Mouse (Mus musculus): ENCODE data around the gene Adipor2. TPM values are rescaled to one million over a fixed set of nuclear protein-coding genes. Genes with fewer than 3 reads are reported as not detected.

The Adipor2 gene
- polyA plus RNA-seq, 1 experiment from 2014 or later = 22.6 TPM

DNA sequence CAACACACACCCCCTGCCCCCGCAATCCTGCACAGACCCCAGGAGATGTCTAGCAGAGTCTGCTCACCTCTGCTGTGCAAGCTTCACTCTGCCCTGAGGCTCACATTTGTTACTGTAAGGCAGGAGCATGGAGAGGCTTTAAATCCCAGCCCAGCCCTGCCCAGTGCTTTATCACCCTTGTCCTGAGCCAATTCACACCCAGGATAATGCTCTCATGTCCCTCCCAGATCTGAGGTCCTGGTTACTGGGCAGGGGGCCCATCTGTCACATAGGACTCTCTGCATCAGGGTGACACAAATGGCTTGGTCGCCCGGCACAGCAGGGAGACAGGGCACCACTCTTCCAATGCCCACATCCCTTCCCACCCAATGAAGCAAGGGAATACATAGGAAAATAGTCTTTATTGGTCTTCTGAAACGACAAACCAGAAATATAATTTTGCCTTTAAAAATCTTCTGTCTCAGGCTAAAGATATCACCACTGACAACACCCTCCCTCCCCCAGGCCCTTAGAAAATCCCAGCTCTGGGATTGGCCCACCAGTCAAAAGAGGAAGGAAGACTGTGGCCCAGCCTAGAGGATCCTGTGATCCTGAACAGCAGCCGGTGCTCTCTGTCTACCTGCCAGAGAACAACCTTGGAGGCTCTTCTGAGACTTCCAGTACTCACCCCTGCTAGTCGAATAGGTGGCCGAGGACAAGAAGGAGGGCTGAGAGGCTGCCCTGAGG is 102.6 kb downstream of the Adipor2 start:
- Histone ChIP-seq H3K4me1 (ENCODE audit: control insufficient read depth, insufficient read depth, low read length) (no peaks in the 10 kb centered on the region), H3K4me3 (ENCODE audit: low read depth, low read length) (no peak overlapping the region), H3K9me3 (replicated peaks; ENCODE audit: control insufficient read depth, low read length) (no peaks in the 10 kb centered on the region), H3K36me3 (ENCODE audit: control insufficient read depth, insufficient read depth, low read length) (no peaks in the 10 kb centered on the region), H3K9ac (ENCODE audit: low read depth, low read length) (no peak overlapping the region), H3K27ac (ENCODE audit: low read depth, low read length) (no peak overlapping the region), H3K27me3 (ENCODE audit: control insufficient read depth, insufficient read depth, low read length) (0 out of 2 replicates have a peak, but pooled peaks cover 3% of the 10 kb centered on the region), H3K4me2 (no peak overlapping the region)
- WGBS (ENCODE audit: insufficient replicate concordance) = 38% methylated on average over 7 of the region's 7 CpGs
- ATAC-seq (replicated peaks; ENCODE audit: insufficient number of reproducible peaks, low FRiP score, low TSS enrichment) = no peak

DNA sequence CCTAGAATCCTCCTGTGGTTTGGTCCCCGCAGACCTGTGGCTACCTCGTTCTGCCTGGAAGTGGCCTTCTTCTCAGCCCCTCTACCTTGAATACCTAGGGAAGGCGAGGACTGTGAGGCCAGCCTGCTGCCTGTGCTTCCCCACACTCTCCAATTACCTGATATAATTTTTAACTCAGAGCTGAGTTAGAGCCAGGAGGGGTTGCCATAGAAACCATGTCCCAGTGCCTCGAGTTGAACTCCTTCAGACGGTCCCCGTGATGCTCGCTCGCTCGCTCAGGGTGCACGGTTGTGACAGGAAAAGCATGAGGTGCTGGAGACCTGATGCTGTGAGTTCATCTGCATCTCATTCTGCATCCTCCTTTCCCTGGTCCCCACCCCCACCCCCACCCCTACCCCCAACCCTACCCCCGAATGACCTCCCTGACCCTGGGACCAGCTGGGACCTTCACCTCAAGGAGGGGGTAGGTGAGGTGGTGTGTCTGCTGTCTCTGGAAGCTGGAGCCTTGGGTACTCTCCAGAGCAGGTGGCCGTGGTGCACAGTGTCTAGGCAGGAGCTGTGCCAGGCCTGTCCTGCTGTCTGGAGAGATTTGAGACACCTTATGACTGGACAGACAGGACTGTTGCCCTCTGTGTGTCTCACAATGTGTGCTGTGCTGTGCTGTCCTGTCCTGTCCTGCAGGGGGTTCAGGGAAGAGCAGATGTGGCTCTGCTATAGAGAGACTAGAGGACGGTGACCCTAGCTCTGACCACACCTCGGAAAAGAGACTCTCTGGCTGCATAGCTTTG is 103.7 kb downstream of the Adipor2 start:
- Histone ChIP-seq H3K27ac (ENCODE audit: low read depth, low read length) (no peak overlapping the region), H3K9me3 (replicated peaks; ENCODE audit: control insufficient read depth, low read length) (no peaks in the 10 kb centered on the region), H3K4me1 (ENCODE audit: control insufficient read depth, insufficient read depth, low read length) (no peaks in the 10 kb centered on the region), H3K4me3 (ENCODE audit: low read depth, low read length) (no peak overlapping the region), H3K36me3 (ENCODE audit: control insufficient read depth, insufficient read depth, low read length) (no peaks in the 10 kb centered on the region), H3K27me3 (ENCODE audit: control insufficient read depth, insufficient read depth, low read length) (0 out of 2 replicates have a peak, but pooled peaks cover 6% of the 10 kb centered on the region), H3K4me2 (no peak overlapping the region), H3K9ac (ENCODE audit: low read depth, low read length) (no peak overlapping the region)
- 51% methylated on average over 14 of the region's 14 CpGs for WGBS (ENCODE audit: insufficient replicate concordance)
- no peak for ATAC-seq (replicated peaks; ENCODE audit: insufficient number of reproducible peaks, low FRiP score, low TSS enrichment)

DNA sequence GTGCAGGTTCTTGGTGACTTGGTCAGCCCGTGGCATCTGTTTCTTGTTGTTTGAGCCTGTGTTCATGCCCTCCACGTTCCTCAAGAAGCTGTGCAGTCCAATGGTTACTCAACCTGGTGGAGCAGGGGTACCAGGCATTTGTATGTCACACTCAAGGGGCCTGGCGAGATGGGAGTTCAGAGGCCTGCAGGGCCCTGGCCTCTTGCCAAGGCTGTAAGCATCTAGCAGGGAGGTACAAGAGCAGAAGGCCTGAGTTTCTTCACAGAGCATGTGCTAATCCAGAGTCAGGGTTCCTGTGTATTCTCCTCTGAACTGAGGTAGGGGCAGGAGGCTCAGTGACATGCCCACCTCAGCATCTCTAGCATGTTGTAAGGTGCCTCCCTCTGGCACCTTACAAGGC is 104.4 kb downstream of the Adipor2 start:
- WGBS (ENCODE audit: insufficient replicate concordance) = 60% methylated on average over 3 of the region's 3 CpGs
- no peaks in the 10 kb centered on the region for H3K4me1 ChIP-seq (ENCODE audit: control insufficient read depth, insufficient read depth, low read length)
- H3K9ac ChIP-seq (ENCODE audit: low read depth, low read length) = no peak overlapping the region
- 0 out of 2 replicates have a peak, but pooled peaks cover 6% of the 10 kb centered on the region for H3K27me3 ChIP-seq (ENCODE audit: control insufficient read depth, insufficient read depth, low read length)
- no peak overlapping the region for H3K4me2 ChIP-seq
- no peak overlapping the region for H3K4me3 ChIP-seq (ENCODE audit: low read depth, low read length)
- no peak for ATAC-seq (replicated peaks; ENCODE audit: insufficient number of reproducible peaks, low FRiP score, low TSS enrichment)
- H3K27ac ChIP-seq (ENCODE audit: low read depth, low read length) = no peak overlapping the region
- H3K36me3 ChIP-seq (ENCODE audit: control insufficient read depth, insufficient read depth, low read length) = no peaks in the 10 kb centered on the region
- H3K9me3 ChIP-seq (replicated peaks; ENCODE audit: control insufficient read depth, low read length) = no peaks in the 10 kb centered on the region

DNA sequence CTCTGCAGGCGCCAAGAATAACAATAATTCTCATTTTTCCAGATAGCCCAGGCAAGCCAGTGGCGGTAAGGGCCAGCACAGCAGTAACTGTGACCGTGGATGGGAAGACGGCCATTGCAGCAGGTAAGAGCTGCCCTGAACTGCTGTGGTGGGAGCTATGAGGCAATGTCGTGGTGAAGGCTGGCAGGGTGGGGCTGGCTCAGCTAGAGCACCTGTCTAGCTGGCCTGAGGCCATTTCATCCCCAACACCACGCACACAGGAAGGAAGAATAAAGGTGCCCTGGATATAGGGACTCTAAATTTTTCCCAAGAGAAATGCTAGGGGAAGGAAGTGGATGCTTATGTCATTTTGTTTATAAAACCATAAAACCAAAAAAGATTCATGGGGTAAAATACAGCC is 105.1 kb downstream of the Adipor2 start:
- 76% methylated on average over 6 of the region's 6 CpGs for WGBS (ENCODE audit: insufficient replicate concordance)
- ATAC-seq (replicated peaks; ENCODE audit: insufficient number of reproducible peaks, low FRiP score, low TSS enrichment) = no peak
- no peak overlapping the region for H3K4me2 ChIP-seq
- H3K27ac ChIP-seq (ENCODE audit: low read depth, low read length) = no peak overlapping the region
- no peaks in the 10 kb centered on the region for H3K36me3 ChIP-seq (ENCODE audit: control insufficient read depth, insufficient read depth, low read length)
- H3K9ac ChIP-seq (ENCODE audit: low read depth, low read length) = no peak overlapping the region
- H3K27me3 ChIP-seq (ENCODE audit: control insufficient read depth, insufficient read depth, low read length) = 0 out of 2 replicates have a peak, but pooled peaks cover 6% of the 10 kb centered on the region
- H3K4me3 ChIP-seq (ENCODE audit: low read depth, low read length) = no peak overlapping the region
- H3K9me3 ChIP-seq (replicated peaks; ENCODE audit: control insufficient read depth, low read length) = no peaks in the 10 kb centered on the region
- no peaks in the 10 kb centered on the region for H3K4me1 ChIP-seq (ENCODE audit: control insufficient read depth, insufficient read depth, low read length)

DNA sequence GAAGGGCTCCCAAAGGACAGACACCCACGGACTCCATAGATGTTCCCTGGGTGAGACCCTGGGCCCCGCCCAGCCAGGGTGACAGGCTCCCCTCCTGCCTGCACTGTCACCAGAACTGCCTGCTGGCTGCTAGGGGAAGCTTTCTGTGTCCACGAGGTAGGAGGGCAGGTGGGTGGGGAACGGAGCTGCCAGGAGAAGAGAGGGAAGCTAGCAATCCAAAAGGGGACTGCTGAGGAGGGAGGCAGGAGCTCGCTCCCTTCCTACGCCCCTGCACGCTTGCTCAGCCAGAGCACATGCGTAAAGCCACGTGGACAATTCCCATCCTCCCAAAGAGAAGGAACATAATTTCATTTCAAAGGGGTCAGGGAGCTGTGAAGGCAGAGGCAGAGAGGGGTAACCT is 107.3 kb downstream of the Adipor2 start:
- Histone ChIP-seq H3K4me2 (no peak overlapping the region), H3K9me3 (replicated peaks; ENCODE audit: control insufficient read depth, low read length) (no peaks in the 10 kb centered on the region), H3K4me1 (ENCODE audit: control insufficient read depth, insufficient read depth, low read length) (no peaks in the 10 kb centered on the region), H3K27ac (ENCODE audit: low read depth, low read length) (no peak overlapping the region), H3K9ac (ENCODE audit: low read depth, low read length) (no peak overlapping the region), H3K36me3 (ENCODE audit: control insufficient read depth, insufficient read depth, low read length) (no peaks in the 10 kb centered on the region), H3K4me3 (ENCODE audit: low read depth, low read length) (no peak overlapping the region), H3K27me3 (ENCODE audit: control insufficient read depth, insufficient read depth, low read length) (0 out of 2 replicates have a peak, but pooled peaks cover 3% of the 10 kb centered on the region)
- WGBS (ENCODE audit: insufficient replicate concordance) = 51% methylated on average over 9 of the region's 9 CpGs
- no peak for ATAC-seq (replicated peaks; ENCODE audit: insufficient number of reproducible peaks, low FRiP score, low TSS enrichment)

DNA sequence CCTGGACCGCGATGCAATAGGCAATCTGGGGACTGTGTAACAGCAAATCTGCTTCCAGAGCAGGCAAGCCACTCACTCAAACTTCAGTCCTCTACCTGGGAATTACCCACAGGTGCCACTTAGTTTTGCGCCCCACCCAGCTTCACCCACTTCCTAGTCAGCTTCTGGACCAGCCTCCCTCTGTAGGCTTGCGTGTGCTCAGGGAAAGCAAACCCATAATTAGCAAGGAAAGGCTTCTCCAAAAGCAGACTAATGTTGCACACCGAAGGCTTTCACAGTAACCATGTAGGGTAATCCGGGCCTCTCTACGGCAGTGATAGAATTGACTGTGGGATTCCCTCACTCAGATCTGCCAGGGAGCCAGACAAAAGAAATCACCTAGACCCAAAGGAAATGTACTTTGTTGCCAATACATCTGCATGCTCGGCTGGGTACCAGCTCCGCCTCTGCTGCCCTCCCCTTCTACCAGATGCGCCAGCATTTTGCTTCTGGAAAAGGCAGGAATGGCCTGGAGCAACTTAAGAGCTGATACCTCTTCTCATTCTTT is 109.6 kb downstream of the Adipor2 start:
- Histone ChIP-seq H3K36me3 (ENCODE audit: control insufficient read depth, insufficient read depth, low read length) (no peaks in the 10 kb centered on the region), H3K9ac (ENCODE audit: low read depth, low read length) (no peak overlapping the region), H3K4me1 (ENCODE audit: control insufficient read depth, insufficient read depth, low read length) (no peaks in the 10 kb centered on the region), H3K4me3 (ENCODE audit: low read depth, low read length) (no peak overlapping the region), H3K4me2 (no peak overlapping the region), H3K27ac (ENCODE audit: low read depth, low read length) (no peak overlapping the region), H3K9me3 (replicated peaks; ENCODE audit: control insufficient read depth, low read length) (no peaks in the 10 kb centered on the region), H3K27me3 (ENCODE audit: control insufficient read depth, insufficient read depth, low read length) (0 out of 2 replicates have a peak, but pooled peaks cover 3% of the 10 kb centered on the region)
- no peak for ATAC-seq (replicated peaks; ENCODE audit: insufficient number of reproducible peaks, low FRiP score, low TSS enrichment)
- WGBS (ENCODE audit: insufficient replicate concordance) = 61% methylated on average over 10 of the region's 10 CpGs

DNA sequence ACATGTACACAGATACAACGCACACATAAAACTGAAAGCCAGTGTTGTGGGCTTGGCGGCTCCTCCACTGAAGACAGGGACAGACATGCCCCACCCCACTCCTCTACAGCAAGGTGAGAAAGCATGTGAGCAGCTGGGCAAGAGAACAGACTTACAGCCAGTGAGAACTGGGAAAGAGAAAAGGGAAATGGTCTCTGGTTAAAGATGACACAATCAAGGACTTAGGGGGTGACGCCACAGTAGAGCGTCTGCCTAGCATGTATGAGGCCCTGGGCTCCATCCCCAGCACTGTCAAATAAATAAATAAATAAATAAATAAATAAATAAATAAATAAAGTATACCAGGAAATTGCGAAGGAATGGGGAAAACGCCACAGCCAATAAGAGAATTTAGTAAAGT is 114.2 kb downstream of the Adipor2 start:
- WGBS (ENCODE audit: insufficient replicate concordance) = 78% methylated on average over 6 of the region's 6 CpGs
- no peak overlapping the region for H3K4me2 ChIP-seq
- no peak overlapping the region for H3K4me3 ChIP-seq (ENCODE audit: low read depth, low read length)
- H3K9me3 ChIP-seq (replicated peaks; ENCODE audit: control insufficient read depth, low read length) = no peaks in the 10 kb centered on the region
- no peak overlapping the region for H3K9ac ChIP-seq (ENCODE audit: low read depth, low read length)
- ATAC-seq (replicated peaks; ENCODE audit: insufficient number of reproducible peaks, low FRiP score, low TSS enrichment) = no peak
- H3K27me3 ChIP-seq (ENCODE audit: control insufficient read depth, insufficient read depth, low read length) = no peaks in the 10 kb centered on the region
- H3K36me3 ChIP-seq (ENCODE audit: control insufficient read depth, insufficient read depth, low read length) = no peaks in the 10 kb centered on the region
- H3K27ac ChIP-seq (ENCODE audit: low read depth, low read length) = no peak overlapping the region
- no peaks in the 10 kb centered on the region for H3K4me1 ChIP-seq (ENCODE audit: control insufficient read depth, insufficient read depth, low read length)
